Mouse (Mus musculus): Measurements from ENCODE around the gene Npr3. TPM values are rescaled to one million over a fixed set of nuclear protein-coding genes. Genes with fewer than 3 reads are reported as not detected.
A peak's percentile ranks its signal among the peaks of the same experiment; 100 is the strongest.

Npr3 gene
- polyA plus RNA-seq, 1 experiment from 2014 or later: 11.0 TPM

GRCm38 (mm10) chr15:11927742-11928141 lies 20.7 kb upstream of the Npr3 start:
- WGBS: 93% methylated on average over 3 of the region's 3 CpGs
- H3K4me2 ChIP-seq (ENCODE audit: low read length): no peak overlapping the region
- no peak overlapping the region for H3K27ac ChIP-seq (ENCODE audit: low read depth)
- H3K9ac ChIP-seq (ENCODE audit: low read length): no peak overlapping the region
- no peak overlapping the region for H3K4me3 ChIP-seq (ENCODE audit: low read depth, low read length)
- no peaks in the 10 kb centered on the region for H3K9me3 ChIP-seq (ENCODE audit: control insufficient read depth, low read length)
- H3K36me3 ChIP-seq (ENCODE audit: control insufficient read depth, insufficient read depth, low read length): no peaks in the 10 kb centered on the region
- DNase-seq (ENCODE audit: low spot score) (no peak), ATAC-seq (replicated peaks; ENCODE audit: low FRiP score, low TSS enrichment, low read depth) (no peak)
- no peaks in the 10 kb centered on the region for H3K27me3 ChIP-seq (replicated peaks; ENCODE audit: control insufficient read depth, insufficient read depth, low read length)
- H3K4me1 ChIP-seq (replicated peaks; ENCODE audit: control insufficient read depth, insufficient read depth, low read length): no peaks in the 10 kb centered on the region

- Histone ChIP-seq H3K4me1 (replicated peaks; ENCODE audit: control insufficient read depth, insufficient read depth, low read length) (no peaks in the 10 kb centered on the region), H3K27ac (ENCODE audit: low read depth) (no peak overlapping the region), H3K4me2 (ENCODE audit: low read length) (no peak overlapping the region), H3K9me3 (ENCODE audit: control insufficient read depth, low read length) (0 out of 2 replicates have a peak, but pooled peaks cover 4% of the 10 kb centered on the region), H3K4me3 (ENCODE audit: low read depth, low read length) (no peak overlapping the region), H3K27me3 (replicated peaks; ENCODE audit: control insufficient read depth, insufficient read depth, low read length) (no peaks in the 10 kb centered on the region), H3K9ac (ENCODE audit: low read length) (no peak overlapping the region), H3K36me3 (ENCODE audit: control insufficient read depth, insufficient read depth, low read length) (no peaks in the 10 kb centered on the region)
- DNase-seq (ENCODE audit: low spot score) (no peak), ATAC-seq (replicated peaks; ENCODE audit: low FRiP score, low TSS enrichment, low read depth) (no peak)
- WGBS: 83% methylated on average over 9 of the region's 9 CpGs
These were observed 7.0 kb upstream of the Npr3 start for GRCm38 (mm10) chr15:11914101-11914500.

GRCm38 (mm10) chr15:11909875-11910274 lies 2.8 kb upstream of the Npr3 start:
- H3K9ac ChIP-seq (ENCODE audit: low read length): no peak overlapping the region
- H3K4me3 ChIP-seq (ENCODE audit: low read depth, low read length): no peak overlapping the region
- ATAC-seq (replicated peaks; ENCODE audit: low FRiP score, low TSS enrichment, low read depth) (no peak), DNase-seq (ENCODE audit: low spot score) (no peak)
- no peak overlapping the region for H3K4me2 ChIP-seq (ENCODE audit: low read length)
- H3K4me1 ChIP-seq (replicated peaks; ENCODE audit: control insufficient read depth, insufficient read depth, low read length): 0 out of 2 replicates have a peak, but pooled peaks cover 4% of the 10 kb centered on the region
- no peak overlapping the region for H3K27ac ChIP-seq (ENCODE audit: low read depth)
- H3K36me3 ChIP-seq (ENCODE audit: control insufficient read depth, insufficient read depth, low read length): no peaks in the 10 kb centered on the region
- WGBS: 42% methylated on average over 6 of the region's 6 CpGs
- no peaks in the 10 kb centered on the region for H3K27me3 ChIP-seq (replicated peaks; ENCODE audit: control insufficient read depth, insufficient read depth, low read length)
- H3K9me3 ChIP-seq (ENCODE audit: control insufficient read depth, low read length): no peaks in the 10 kb centered on the region

GRCm38 (mm10) chr15:11908166-11908565 lies 1.1 kb upstream of the Npr3 start:
- DNase-seq (ENCODE audit: low spot score) (peak; percentile 67), ATAC-seq (replicated peaks; ENCODE audit: low FRiP score, low TSS enrichment, low read depth) (no peak)
- 5% methylated on average over 11 of the region's 11 CpGs for WGBS
- Histone ChIP-seq H3K36me3 (ENCODE audit: control insufficient read depth, insufficient read depth, low read length) (no peaks in the 10 kb centered on the region), H3K27me3 (replicated peaks; ENCODE audit: control insufficient read depth, insufficient read depth, low read length) (0 out of 2 replicates have a peak, but pooled peaks cover 6% of the 10 kb centered on the region), H3K4me3 (ENCODE audit: low read depth, low read length) (peak overlapping the region; percentile 10; the same call in 1 of the 2 replicates), H3K9me3 (ENCODE audit: control insufficient read depth, low read length) (no peaks in the 10 kb centered on the region), H3K4me2 (ENCODE audit: low read length) (peak overlapping the region; percentile 72), H3K27ac (ENCODE audit: low read depth) (0 out of 2 replicates have a peak overlapping the region, but pooled peaks have one; percentile 19), H3K9ac (ENCODE audit: low read length) (no peak overlapping the region), H3K4me1 (replicated peaks; ENCODE audit: control insufficient read depth, insufficient read depth, low read length) (peaks cover 4% of the 10 kb centered on the region; the same call in 1 of the 2 replicates)

DNA sequence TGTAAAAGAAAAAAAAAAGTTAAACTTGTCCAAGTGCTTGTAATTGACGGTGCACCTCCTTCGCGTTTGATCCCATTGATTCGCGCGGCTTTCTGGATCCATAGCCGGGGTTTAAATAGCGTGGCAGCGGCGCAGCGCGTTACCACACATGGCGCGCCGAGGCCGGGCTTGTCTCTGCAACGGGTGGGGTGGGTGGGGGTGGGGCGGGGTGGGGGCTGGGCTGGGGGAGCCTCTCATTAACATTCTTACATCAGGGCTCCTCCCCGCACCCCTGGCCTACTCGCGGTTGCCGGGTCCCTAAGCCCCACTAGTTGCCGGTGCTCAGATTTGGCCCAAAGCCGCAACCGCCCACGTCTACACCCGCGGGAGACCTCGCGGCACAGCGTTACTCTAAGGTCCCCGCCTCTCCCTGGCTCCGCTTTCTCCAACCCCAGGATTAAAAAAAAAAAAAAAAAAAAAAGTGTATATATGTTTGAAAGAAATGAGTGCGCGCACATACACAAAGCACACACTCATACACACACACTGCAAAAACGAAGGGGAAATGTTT lies 991 bp downstream of the Npr3 start:
- Histone ChIP-seq H3K4me2 (ENCODE audit: low read length) (peak overlapping the region; percentile 72), H3K4me1 (replicated peaks; ENCODE audit: control insufficient read depth, insufficient read depth, low read length) (peaks cover 4% of the 10 kb centered on the region; the same call in 1 of the 2 replicates), H3K27me3 (replicated peaks; ENCODE audit: control insufficient read depth, insufficient read depth, low read length) (0 out of 2 replicates have a peak, but pooled peaks cover 9% of the 10 kb centered on the region), H3K9ac (ENCODE audit: low read length) (peak overlapping the region; percentile 74), H3K9me3 (ENCODE audit: control insufficient read depth, low read length) (no peaks in the 10 kb centered on the region), H3K27ac (ENCODE audit: low read depth) (peak overlapping the region; percentile 79), H3K4me3 (ENCODE audit: low read depth, low read length) (peak overlapping the region; percentile 61), H3K36me3 (ENCODE audit: control insufficient read depth, insufficient read depth, low read length) (no peaks in the 10 kb centered on the region)
- peak; percentile 45 for ATAC-seq (replicated peaks; ENCODE audit: low FRiP score, low TSS enrichment, low read depth)
- under 1% methylated on average over 36 of the region's 36 CpGs for WGBS
- DNase-seq (ENCODE audit: low spot score): peak; percentile 77

DNA sequence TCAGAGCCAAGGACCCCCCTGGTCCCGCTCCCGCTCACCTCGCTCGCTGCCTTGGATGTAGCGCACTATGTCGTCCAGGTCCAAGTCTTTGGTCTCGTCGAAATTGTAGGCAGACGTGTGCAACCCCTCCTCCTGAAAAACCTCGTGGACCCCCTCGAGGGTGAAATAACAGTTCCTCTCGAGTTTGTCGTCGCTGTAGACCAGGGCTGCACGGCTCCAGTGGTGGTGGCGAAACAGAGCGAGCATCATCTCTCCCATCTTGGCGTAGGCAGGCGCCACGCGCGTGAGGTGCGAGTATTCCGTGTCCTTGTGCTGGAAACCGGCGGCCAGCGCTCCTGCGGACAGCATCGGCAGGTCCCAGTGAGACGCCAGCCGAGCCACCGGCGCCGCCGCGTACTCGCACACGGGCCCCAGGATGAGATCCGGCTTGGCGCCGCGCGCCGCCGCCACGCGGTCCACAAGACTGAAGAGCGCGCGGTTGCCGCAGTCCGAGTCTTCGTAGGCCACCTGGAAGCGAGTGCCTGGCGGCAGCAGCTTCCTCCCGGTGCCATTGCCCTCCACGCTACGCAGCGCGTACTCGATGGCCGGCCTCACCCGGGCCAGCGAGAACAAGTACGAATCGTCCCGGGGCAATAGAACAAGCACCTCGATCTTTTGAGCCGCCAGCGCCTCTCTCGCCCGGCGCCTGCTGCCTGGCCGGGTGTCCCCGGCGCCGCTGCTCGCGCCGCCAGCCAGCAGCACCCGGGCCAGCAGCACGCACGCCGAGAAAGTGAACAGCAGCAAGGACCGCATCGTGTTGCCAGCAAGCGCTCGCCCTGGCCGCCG lies 2.0 kb downstream of the Npr3 start:
- H3K9ac ChIP-seq (ENCODE audit: low read length): peak overlapping the region; percentile 74
- H3K9me3 ChIP-seq (ENCODE audit: control insufficient read depth, low read length): no peaks in the 10 kb centered on the region
- WGBS: under 1% methylated on average over 85 of the region's 90 CpGs
- no peaks in the 10 kb centered on the region for H3K36me3 ChIP-seq (ENCODE audit: control insufficient read depth, insufficient read depth, low read length)
- H3K4me2 ChIP-seq (ENCODE audit: low read length): peak overlapping the region; percentile 72
- H3K27me3 ChIP-seq (replicated peaks; ENCODE audit: control insufficient read depth, insufficient read depth, low read length): 0 out of 2 replicates have a peak, but pooled peaks cover 9% of the 10 kb centered on the region
- ATAC-seq (replicated peaks; ENCODE audit: low FRiP score, low TSS enrichment, low read depth) (peak; percentile 7; the same call in 1 of the 2 replicates), DNase-seq (ENCODE audit: low spot score) (peak; percentile 84)
- H3K4me3 ChIP-seq (ENCODE audit: low read depth, low read length): peak overlapping the region; percentile 61
- H3K27ac ChIP-seq (ENCODE audit: low read depth): peak overlapping the region; percentile 78
- peaks cover 4% of the 10 kb centered on the region; the same call in 1 of the 2 replicates for H3K4me1 ChIP-seq (replicated peaks; ENCODE audit: control insufficient read depth, insufficient read depth, low read length)

DNA sequence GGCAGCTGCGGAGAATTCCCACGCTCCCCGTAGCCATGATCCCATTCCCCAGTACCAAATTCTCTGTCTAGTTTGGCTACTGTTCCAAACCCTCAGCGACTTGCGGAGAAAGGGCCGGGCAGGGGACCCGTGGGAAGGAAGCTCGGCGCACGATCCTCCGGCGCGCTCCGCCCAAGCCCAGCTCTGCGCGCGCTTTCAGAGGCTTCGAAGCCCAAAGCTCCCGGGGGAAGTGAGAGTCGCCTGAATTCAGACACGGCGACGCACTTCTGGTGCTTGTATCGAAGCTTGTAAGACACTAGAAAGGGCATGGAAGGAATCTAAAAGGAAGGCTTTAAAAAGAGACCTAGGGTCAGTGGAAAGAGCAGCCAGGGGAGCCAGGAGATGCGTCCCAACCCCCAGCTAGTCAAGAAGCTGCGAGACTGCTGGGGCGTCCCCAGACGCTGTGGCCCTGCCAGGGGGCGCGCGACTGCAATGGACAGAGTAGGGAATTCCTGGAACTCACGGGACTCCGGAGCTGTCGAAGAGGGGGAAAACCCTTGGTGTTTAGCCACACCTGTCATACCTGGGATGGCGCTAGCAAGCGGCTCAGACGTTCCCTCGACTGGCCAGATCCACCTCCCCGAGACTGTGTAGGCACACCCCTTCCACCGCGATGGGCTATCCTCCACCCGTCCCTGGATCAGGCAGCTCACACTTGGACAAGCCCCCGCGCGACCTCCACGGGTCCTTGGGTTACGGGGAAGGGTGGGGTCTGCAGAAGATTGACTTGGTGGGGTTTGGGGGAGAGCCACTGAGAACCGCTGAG lies 2.8 kb downstream of the Npr3 start:
- Histone ChIP-seq H3K4me3 (ENCODE audit: low read depth, low read length) (peak overlapping the region; percentile 61), H3K27me3 (replicated peaks; ENCODE audit: control insufficient read depth, insufficient read depth, low read length) (0 out of 2 replicates have a peak, but pooled peaks cover 9% of the 10 kb centered on the region), H3K9ac (ENCODE audit: low read length) (peak overlapping the region; percentile 74), H3K4me2 (ENCODE audit: low read length) (peak overlapping the region; percentile 72), H3K27ac (ENCODE audit: low read depth) (peak overlapping the region; percentile 78), H3K36me3 (ENCODE audit: control insufficient read depth, insufficient read depth, low read length) (no peaks in the 10 kb centered on the region), H3K4me1 (replicated peaks; ENCODE audit: control insufficient read depth, insufficient read depth, low read length) (peaks cover 4% of the 10 kb centered on the region; the same call in 1 of the 2 replicates), H3K9me3 (ENCODE audit: control insufficient read depth, low read length) (no peaks in the 10 kb centered on the region)
- WGBS: under 1% methylated on average over 48 of the region's 48 CpGs
- DNase-seq (ENCODE audit: low spot score) (peak; percentile 81), ATAC-seq (replicated peaks; ENCODE audit: low FRiP score, low TSS enrichment, low read depth) (peak; percentile 19; the same call in 1 of the 2 replicates)
